14 mouse cellular contexts compared by ENCODE assay signal in the genomic region with DNA sequence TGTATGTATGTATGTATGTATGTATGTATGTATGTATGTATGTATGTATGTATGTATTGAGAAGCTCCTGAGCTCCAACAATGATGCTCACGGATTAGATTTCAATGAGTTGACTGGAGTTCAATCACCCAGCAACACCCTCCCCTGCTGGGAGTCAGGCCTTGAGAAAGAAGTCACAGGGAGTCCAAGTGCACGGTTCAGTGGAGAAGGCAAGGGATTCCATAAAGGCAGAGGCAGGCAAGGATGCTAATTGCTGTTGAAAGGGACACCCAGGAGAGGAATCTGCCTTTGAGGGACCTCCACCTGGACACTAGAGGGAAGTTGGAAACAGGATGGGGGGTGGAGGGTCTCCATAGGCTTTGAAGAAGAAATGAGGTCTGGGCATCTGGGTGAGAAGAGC.
DNase-seq lines count a peak whose midpoint lies in the region; ATAC-seq and TF ChIP-seq lines count a peak whose summit lies in the region.
"Had no signal": no experiment of that assay in that cellular context is flagged by ENCODE, and none has a peak within 500 bp of the region (broad histone marks: within the 10 kb centered on the region; RNA-seq: fewer than 3 reads in every experiment).

No protein-coding gene starts in this region.

- H3K4me3 ChIP-seq in midbrain, embryonic 12.5 days: no peak overlapping the region
- no peak overlapping the region for H3K4me3 ChIP-seq in midbrain, embryonic 15.5 days
- H3K4me3 ChIP-seq in kidney, embryonic 14.5 days (ENCODE audit: low read length): no peak overlapping the region
- no peak overlapping the region for H3K4me3 ChIP-seq in lung, postnatal 0 days (ENCODE audit: low read depth, low read length)
- H3K4me3 ChIP-seq: heart, embryonic 10.5 days had no signal

- peaks cover 26% of the 10 kb centered on the region for H3K4me1 ChIP-seq in midbrain, embryonic 12.5 days
- peaks cover 11% of the 10 kb centered on the region for H3K4me1 ChIP-seq in midbrain, embryonic 15.5 days
- H3K4me1 ChIP-seq in kidney, embryonic 14.5 days (ENCODE audit: control insufficient read depth, insufficient read depth, low read length): no peaks in the 10 kb centered on the region
- H3K4me1 ChIP-seq in lung, postnatal 0 days (ENCODE audit: insufficient read depth, low read depth, low read length): no peaks in the 10 kb centered on the region

- H3K36me3 ChIP-seq in midbrain, embryonic 12.5 days: no peaks in the 10 kb centered on the region
- no peaks in the 10 kb centered on the region for H3K36me3 ChIP-seq in midbrain, embryonic 15.5 days (replicated peaks)
- H3K36me3 ChIP-seq in kidney, embryonic 14.5 days (ENCODE audit: control insufficient read depth, insufficient read depth, low read length): no peaks in the 10 kb centered on the region
- no peaks in the 10 kb centered on the region for H3K36me3 ChIP-seq in lung, postnatal 0 days (ENCODE audit: insufficient read depth, low read length)
- H3K36me3 ChIP-seq: heart, embryonic 10.5 days had no signal

- no peak overlapping the region for H3K4me2 ChIP-seq in midbrain, embryonic 12.5 days (replicated peaks)
- H3K4me2 ChIP-seq in midbrain, embryonic 15.5 days: no peak overlapping the region
- H3K4me2 ChIP-seq in kidney, embryonic 14.5 days (replicated peaks; ENCODE audit: low read depth, low read length): no peak overlapping the region
- H3K4me2 ChIP-seq in lung, postnatal 0 days (replicated peaks; ENCODE audit: low read depth, low read length): no peak overlapping the region
- H3K4me2 ChIP-seq: liver, embryonic 11.5 days had no signal

- no peak overlapping the region for H3K9ac ChIP-seq in midbrain, embryonic 12.5 days (replicated peaks)
- no peak overlapping the region for H3K9ac ChIP-seq in midbrain, embryonic 15.5 days
- H3K9ac ChIP-seq in kidney, embryonic 14.5 days (ENCODE audit: low read depth, low read length): no peak overlapping the region
- no peak overlapping the region for H3K9ac ChIP-seq in lung, postnatal 0 days (replicated peaks; ENCODE audit: low read depth)

- no peaks in the 10 kb centered on the region; the same call in 1 of the 2 replicates for H3K27me3 ChIP-seq in midbrain, embryonic 12.5 days
- no peaks in the 10 kb centered on the region for H3K27me3 ChIP-seq in midbrain, embryonic 15.5 days (replicated peaks)
- H3K27me3 ChIP-seq in kidney, embryonic 14.5 days (ENCODE audit: control insufficient read depth, insufficient read depth, low read length): no peaks in the 10 kb centered on the region
- H3K27me3 ChIP-seq in lung, postnatal 0 days (replicated peaks; ENCODE audit: insufficient read depth, low read length): no peaks in the 10 kb centered on the region
- H3K27me3 ChIP-seq: CH12.LX had no signal

- 0 out of 2 replicates have a peak, but pooled peaks cover 2% of the 10 kb centered on the region for H3K9me3 ChIP-seq in midbrain, embryonic 12.5 days
- no peaks in the 10 kb centered on the region for H3K9me3 ChIP-seq in midbrain, embryonic 15.5 days
- H3K9me3 ChIP-seq in kidney, embryonic 14.5 days (ENCODE audit: control insufficient read depth, low read length): no peaks in the 10 kb centered on the region
- H3K9me3 ChIP-seq in lung, postnatal 0 days (ENCODE audit: low read length): no peaks in the 10 kb centered on the region
- H3K9me3 ChIP-seq: heart, embryonic 10.5 days had no signal

- ATAC-seq in midbrain, embryonic 12.5 days (ENCODE audit: low FRiP score, low read depth): no peak
- no peak for ATAC-seq in midbrain, embryonic 15.5 days (replicated peaks)
- peak; percentile 81 for ATAC-seq in kidney, embryonic 14.5 days (ENCODE audit: low FRiP score, low TSS enrichment)
- ATAC-seq in lung, postnatal 0 days: no peak
- no peak for ATAC-seq in frontal cortex, adult (ENCODE audit: low TSS enrichment)

- TF ChIP-seq EP300 in lung, postnatal 0 days (IDR thresholded peaks at IDR 0.05): no peak

- DNase-seq in embryo, embryonic 10 days (ENCODE audit: low spot score): peak; percentile 43
- DNase-seq in embryo, embryonic 9.5 days (ENCODE audit: extremely low spot score): no peak
- DNase-seq in retina, postnatal 1 day: peak; percentile 32
- no peak for DNase-seq in lung, postnatal 0 days (ENCODE audit: low spot score)
- DNase-seq: cerebellum, adult 18-20 months; heart, postnatal 36 days; thymus, postnatal 14 days had no signal

- 10% methylated on average over 2 of the region's 2 CpGs for WGBS in midbrain, embryonic 12.5 days
- WGBS in midbrain, embryonic 15.5 days: 5% methylated on average over 2 of the region's 2 CpGs
- 39% methylated on average over 2 of the region's 2 CpGs for WGBS in kidney, embryonic 14.5 days
- 76% methylated on average over 2 of the region's 2 CpGs for WGBS in lung, postnatal 0 days

- TF ChIP-seq CTCF in lung, postnatal 0 days (IDR thresholded peaks at IDR 0.05): no peak

- peak overlapping the region; percentile 56; the same call in 1 of the 2 replicates for H3K27ac ChIP-seq in midbrain, embryonic 12.5 days (replicated peaks)
- no peak overlapping the region for H3K27ac ChIP-seq in midbrain, embryonic 15.5 days
- H3K27ac ChIP-seq in kidney, embryonic 14.5 days (ENCODE audit: low read depth, low read length): no peak overlapping the region
- no peak overlapping the region for H3K27ac ChIP-seq in lung, postnatal 0 days (ENCODE audit: low read length)
- H3K27ac ChIP-seq: heart, embryonic 10.5 days had no signal

Comparison
In these comparisons a context has a peak if more than half of its experiments do, and no peak if none do; other contexts are left out.
1. DNase-seq: peak in embryo, embryonic 10 days (single experiment) and retina, postnatal 1 day (single experiment); none in embryo, embryonic 9.5 days (single experiment) and lung, postnatal 0 days (single experiment).